Mouse (Mus musculus) layer of hippocampus, postnatal 10 days (tissue): ENCODE measurements at regions not wholly inside any gene's neighbourhood (a gene's known extent, or its start where the extent isn't known, plus 50 kb on each side); places are given as distances from the start of the nearest gene placed in this dataset.

Experiments
- DNase-seq, 2 experiments: peaks; one replicate each; pipeline ENCODE4 v3.0.0; 2021; ENCODE audit warnings: low spot score in 2 of 2

DNA sequence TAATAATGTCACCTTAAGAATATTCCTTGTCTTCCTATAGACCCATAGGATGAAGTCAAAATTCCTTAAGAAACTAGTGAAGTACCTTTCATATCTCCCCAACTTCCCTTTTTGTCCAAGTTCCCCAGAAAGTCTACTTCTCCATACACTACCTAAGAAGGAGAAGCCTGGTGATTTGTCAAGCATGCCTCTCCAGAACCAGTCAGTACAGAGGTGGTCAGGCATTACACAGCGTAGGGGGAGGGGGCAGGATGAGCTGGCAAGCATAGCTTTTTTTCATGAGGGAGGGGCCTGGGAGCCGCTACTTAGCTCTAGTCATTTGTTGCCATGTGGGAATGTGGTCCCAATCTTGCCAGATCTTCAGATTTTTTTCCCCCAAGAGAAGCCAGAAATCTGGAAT lies 54.0 kb upstream of the Satb2 start:
- no peak for DNase-seq

DNA sequence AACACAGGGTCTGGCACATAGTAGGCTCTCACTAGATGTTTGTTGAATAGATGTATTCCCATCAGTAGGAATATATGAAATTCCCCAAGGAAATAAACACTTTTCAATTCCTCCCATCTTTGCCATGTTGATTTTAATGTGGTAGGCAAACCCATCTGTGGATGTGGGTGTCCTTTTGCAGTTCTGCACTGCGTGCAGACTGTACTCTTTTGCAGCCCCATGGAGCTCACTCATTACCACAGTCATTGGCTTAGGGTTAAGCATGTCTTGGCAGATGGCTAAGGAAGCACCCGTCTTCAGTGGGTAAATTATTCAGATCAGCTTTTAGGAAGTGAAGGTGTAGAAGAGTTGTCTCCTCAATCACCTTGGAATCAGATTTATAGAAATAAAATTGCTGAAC lies 54.8 kb upstream of the Satb2 start:
- no peak for DNase-seq

DNA sequence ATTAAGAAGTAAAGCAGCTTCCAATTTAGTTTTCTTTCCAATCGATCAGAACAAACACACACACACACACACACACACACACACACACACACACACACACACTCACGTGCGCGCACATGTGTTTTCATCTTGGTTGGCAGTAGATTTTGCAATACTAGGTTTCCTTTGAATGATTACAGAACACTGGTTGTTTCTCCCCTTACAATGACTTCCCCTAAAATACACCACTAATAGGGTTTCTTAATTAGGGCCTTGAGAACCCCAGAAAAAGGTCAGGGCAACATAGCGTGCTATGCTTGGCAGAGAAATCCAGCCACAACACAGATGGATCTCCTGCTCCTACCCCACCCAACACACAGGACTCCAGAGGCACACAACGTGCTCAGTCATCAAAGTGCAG lies 56.0 kb upstream of the Satb2 start:
- no peak for DNase-seq

DNA sequence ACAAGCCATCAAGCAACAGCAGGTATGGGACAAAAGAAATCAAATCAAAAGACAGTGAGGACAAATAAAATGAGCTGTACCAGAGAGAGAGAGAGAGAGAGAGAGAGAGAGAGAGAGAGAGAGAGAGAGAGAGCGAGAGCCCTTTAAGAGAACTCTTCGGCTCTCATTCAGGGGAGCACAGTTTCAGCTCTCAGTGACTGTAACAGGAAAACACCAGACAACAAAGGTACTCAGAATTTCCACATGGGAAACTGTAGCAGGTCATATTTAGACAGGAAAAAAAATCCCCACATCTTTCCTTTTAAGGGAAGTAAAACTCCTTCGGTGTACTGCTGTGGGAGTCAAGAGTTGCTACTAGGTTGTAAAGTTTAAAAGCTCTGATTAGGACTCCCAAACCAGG lies 57.9 kb upstream of the Satb2 start:
- no peak for DNase-seq

DNA sequence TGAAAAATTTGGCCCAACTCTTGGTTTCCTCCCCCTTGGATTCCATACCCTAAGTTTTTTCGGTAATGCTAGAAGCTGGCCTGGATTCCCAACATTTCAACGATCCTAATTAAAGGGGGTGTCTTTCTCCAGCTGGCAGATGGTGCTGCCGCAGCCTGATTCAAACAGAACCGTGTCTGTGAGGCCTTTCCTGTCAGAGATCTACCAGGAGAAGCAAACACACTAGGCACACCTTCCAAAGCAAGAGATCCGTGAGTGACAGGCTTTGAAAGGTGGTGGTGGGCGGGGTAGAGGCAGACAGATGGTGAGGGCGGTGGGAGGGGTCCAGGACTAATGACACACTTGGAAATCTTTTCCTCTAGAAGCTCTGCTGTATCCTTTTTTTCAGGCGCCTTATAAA lies 61.8 kb upstream of the Satb2 start:
- no peak for DNase-seq

DNA sequence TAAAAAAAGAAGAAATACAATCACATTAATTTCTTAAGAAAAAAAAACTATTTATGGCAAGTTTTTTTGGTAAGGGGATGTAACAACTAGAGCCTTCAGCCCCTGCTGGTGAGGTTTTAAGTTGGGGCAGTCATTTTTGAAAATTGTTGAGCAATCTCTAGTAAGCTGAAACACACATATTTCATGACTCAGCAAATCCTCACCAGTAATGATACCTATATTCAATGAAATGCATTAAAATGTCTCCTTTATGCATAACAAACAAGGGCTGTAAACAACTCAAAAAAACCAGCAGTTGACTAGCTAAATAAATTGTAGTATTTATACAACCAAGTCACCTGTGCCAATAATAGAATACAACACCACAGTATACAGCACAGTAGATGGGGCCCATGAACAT lies 63.1 kb upstream of the Satb2 start:
- DNase-seq: no peak

DNA sequence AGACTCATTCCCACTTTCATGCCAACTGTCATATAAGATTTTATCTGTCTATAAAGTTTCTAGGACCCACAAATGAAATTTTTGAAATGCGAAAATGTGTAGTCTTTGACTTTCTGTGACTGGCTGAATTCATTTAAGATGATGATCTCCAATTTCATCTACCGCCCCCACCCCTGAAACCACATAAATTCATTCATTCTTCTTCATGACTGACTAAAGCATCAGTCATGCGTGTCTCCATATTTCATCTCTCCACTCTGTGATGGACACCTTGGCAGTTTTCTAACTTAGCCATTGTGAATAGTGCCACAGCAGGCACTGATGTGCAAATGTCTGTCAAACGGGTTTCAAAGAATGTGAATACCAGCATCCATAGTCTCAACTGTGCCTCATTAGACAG lies 75.4 kb upstream of the Satb2 start:
- no peak for DNase-seq

DNA sequence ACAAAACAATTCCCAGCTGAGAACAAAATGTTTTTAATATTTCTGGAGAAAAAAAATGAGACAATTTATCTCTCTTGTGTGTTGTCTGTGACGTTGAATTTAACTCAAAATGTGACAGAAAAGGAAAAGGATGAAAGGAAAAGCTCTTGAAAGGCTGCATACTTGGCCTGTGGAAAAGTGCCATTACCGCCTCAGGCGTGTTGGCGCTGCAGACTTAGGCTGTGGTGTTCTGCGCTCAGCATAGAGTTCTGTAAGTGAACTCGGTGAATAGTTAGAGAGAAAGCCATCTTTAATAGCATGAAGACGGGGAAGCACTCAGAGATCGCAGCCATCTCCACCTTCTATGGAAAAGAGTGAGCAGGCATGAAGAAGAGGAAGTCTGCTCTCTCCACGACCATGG lies 77.5 kb upstream of the Satb2 start:
- DNase-seq: no peak

DNA sequence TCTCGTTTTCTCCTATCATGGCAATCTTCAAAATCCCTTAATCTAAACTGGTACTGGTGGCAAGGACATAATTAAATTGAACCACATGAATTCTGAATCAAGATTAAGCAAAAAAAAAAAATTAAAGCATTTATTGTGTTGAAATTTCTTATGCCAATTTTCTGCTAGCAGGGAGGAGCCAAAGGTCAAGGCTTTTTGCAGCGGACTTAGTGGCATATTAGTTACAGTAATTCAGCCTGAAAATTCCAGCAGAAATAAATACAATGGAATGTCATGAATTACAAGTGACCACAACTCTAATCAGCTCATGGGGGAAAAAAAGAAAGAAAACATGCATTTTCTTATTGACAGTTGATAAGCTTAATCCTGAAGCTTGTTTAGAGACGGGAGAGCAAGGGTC lies 80.8 kb upstream of the Satb2 start:
- DNase-seq: no peak

DNA sequence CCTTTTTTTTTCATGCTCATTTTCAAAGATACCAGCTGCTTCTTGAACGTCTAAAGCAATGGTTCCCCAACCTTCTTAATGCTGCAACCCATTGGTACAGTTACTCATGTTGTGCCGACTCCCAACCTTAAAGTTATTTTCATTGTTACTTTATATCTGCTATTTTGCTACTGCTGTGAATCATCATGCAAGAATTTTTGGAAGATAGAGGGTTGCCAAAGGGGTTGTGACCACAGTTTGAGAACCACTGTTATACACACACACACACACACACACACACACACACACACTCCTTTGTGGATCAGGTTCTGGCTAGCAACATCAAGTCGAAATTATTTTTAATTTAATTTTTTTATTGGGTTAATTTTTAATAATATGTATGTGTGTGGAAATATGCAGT lies 96.8 kb upstream of the Satb2 start:
- DNase-seq: no peak

DNA sequence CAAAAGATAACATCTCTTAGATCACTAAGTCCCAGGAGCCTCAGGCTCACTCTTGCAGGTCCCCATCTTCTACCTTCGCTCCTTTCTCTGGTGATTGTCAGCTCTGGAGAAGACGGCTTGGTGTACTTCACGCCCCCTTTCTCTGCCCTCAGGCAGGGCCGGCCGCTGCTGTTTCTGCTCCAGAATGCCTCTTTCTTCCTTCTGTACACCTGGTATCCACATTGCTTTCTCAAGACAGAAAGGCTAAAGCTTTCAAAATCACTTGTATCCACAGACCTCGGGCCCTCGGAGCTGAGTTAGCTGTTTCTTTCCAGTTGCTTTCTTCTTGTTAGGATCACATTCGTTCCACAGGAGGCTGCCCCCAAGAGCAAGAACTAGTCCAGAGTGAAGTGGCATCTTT lies 98.2 kb upstream of the Satb2 start:
- no peak for DNase-seq

DNA sequence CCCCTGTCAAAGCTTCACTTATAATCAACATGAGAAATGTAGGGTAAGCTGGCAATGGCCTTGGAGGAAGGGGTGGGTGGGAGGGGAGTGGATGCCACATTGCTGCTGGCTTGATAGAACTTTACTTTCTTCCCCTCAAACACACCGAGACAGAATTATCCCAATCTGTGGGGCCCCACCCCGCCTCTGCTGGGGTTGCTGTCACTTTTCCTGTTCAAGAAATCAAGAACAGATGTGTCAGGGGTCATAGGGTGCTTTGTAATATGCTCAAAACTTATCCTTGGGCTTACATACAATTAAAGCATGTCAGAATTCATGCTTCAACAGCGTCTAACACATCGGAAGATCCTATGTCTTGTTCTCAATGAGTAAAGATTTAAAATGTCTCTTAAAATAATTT lies 101.9 kb upstream of the Satb2 start:
- DNase-seq: no peak

DNA sequence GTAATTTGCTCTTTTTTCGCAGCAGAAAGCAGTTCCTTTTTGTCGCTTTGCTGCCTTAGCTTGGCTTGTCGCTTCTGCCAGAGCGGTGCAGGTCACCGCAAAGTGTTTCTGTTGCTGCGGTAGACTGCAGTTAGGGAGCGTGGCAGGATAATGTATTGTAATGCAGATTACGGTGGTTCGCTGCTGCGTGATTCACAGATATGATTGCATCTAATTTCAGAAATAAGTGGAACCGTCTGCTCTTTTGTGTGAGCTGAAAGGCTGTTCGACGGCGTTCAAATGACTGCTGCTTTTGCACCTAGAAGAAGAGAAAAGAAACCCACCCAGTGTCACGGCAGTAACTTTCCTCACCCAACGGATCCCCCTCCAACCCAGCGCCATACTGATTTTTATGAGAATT lies 104.7 kb upstream of the Satb2 start:
- no peak for DNase-seq

DNA sequence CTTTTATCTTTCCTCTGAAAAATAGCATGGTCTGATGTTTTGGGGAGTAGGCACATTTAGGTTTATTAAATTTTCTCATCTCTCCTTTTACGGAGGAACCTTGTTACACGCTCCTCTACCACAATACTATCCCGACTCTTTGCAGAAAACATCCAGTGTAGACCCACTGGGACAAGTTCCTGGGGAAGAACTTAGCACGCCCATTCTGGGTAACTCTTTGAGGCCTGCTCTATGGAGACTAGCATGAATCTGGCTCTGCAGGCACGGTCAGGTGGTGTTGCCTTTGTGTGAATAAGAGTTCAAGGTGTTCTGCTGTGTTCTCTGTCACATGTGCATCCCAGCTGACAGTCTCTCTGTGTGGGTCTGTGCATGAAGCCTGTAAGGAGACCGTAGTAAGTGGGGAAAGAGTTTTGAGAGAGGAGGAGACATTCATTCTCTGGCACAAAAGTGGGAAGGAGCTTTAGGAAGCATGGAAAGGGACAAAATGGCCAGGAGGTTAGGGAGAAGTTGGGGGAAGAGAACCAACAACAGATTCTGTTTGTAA lies 105.2 kb upstream of the Satb2 start:
- DNase-seq: no peak

DNA sequence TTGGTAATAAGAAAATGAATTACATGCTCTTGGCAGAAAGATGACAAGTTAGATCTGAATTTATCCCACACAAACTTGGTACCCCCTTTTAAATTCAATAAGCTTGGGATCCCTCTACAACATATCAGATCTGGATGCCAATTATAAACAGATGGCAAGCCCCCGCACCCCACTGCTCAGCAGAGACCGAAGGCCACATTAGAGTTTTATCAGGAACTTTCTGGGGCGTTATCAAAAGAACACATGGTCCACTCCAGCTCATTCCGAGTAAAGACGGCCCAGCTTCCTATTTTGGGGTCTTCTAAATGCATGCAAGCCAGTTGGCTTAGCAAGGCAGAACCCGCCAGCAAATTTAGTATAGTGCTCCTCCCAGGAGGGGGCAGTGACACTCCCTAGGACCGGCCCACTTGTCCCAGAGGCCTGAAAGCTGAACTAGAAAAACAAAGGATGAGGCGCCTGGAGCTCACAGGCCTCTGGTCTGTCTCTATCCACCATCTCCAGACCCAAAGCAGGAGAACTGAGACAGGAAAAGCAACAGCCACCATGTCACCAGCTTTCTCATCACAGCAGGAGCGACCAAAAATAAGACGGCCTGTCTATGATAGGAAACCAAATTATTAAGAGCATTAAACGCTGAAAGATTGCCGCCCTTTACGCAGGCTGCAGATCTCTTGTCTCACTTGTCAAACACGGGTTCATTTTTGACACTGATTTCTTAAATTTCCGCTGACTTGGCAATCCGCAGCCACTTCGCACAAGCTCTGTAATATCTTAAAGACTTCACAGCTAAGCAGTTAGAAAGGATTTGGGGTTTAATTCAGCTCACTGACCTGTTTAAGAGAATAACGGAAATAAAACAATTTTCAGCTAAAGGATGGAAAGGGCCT lies 117.2 kb upstream of the Satb2 start:
- DNase-seq: peak; percentile 14 to 27

DNA sequence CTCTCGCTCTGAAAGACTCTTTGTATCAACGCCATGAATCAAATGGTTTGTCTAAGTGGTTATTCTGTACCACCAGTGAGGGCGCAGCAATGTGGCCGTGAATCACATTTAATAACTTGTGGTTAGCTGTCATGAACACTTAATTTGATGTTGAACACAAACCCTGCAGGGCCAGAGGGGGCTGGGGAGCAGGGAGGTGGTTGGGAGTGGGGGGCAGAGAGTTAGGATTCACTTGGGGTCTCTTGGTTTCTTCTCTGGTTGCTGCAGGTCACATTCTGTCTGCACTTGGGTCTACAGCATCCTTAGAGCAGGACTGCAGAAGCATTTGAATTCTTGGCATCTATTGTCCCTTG lies 117.8 kb upstream of the Satb2 start:
- no peak for DNase-seq

DNA sequence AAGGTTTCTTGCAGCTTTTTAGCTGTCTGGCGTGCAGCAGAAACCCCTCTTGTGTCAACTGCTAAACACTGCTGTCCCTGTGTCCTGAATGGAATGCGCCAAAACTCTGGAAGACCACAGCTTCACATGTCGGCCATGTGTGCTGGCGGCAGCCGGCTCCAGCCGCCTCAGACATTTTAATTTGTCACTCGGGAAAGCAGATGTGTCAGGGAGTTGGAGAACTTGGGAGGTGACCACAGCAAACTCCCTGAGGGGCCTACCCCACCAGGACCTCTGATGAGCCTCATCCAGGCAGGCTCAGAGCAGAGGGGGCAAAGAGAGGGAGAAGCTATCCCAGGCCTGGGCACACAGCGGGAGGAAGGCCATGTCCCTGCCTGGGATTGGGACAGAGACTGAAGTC lies 118.3 kb upstream of the Satb2 start:
- DNase-seq: no peak

DNA sequence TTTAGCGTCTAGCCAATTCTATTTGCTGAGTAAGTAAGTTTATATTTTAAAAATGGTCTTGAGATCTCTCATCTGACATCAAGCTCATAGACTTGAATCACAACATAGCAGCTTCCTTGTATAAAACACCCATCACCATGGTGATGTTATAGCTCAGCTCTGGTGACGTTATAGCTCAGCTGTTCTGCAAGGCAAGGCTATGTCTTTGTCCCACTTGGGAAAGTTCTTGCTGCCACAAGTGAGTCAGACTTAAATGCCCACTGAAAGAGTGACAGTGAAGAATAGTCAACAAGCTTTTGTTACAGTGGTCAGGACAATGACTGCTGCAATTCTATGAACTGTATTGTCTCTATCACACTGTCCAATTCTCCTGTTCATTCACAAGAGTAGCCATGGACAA lies 122.2 kb upstream of the Satb2 start:
- DNase-seq: no peak

DNA sequence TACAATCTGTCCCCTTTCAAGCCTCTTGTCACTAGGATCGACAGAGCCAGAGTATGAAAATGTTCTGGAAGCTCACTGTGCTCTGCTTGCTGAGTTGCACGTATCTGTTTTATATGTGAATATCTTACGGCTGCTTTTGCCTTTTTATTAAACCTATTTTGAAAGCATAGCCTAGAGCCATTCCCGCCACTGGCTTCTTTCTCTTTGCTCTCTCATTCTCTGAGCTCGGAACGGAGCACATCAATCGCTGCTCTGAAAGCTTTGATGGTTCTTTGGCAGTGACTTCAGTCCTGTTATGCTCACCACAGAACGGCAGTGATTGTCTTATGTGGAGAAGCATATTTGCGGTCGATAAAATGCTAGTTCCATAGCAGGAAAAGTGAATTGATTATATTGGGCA lies 128.9 kb upstream of the Satb2 start:
- DNase-seq: no peak

DNA sequence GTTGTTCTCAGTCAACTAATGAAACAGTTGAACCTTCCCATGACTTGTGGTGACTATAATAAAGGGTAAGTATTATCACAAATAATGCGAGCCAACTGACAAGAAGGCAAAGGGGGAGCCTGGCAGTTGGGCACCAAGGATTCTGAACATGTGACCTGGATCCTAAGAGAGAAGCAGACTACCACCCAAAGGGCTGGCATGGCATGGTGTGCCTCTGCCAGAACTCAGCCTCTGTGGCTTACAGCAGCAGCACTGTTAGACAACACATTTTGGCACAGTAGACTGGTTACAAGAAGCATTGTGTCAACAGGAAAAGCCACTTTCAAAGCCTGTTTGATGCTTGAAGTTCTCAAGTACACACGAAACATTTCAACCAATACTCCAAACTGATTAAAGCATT lies 142.2 kb upstream of the Satb2 start:
- DNase-seq: peak in 1 of 2 experiments; percentile 9

DNA sequence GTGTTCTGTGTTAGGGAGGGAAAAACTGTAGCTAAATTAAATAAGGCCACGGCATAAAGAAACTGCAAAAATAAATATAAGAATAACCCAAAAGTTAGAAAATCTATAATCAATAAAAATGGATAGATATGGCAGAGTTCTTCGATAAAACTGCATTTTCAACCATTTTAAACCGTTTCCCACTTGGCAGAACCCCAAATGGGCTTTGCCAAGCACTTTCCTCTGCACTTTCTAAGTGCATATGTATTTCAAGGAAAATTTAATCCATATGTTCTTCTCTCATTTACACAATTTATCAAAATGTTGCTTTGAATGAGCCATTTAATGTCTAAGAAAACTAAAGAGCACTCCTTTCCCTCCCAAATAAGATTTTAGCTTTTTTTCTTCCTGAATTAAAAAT lies 165.7 kb upstream of the Satb2 start:
- DNase-seq: no peak

DNA sequence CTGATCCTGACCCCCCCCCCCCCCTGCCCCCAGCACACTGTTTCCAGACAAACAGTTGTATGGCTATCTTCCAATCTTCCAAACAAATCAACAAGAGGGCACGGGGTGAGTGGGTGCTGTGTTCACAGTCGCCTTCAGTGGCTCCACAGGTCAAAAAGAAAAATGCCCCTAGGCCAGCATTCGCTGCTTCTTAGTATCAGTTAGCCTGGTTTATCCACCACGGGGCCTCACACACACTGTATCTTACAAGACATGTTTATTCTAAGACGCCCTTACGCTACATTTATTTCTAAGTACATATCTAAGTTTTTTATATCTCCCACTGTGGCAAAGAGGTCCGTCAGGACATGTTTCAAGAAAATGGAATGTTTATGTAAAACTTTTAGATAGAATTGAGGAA lies 177.4 kb upstream of the Satb2 start:
- no peak for DNase-seq

DNA sequence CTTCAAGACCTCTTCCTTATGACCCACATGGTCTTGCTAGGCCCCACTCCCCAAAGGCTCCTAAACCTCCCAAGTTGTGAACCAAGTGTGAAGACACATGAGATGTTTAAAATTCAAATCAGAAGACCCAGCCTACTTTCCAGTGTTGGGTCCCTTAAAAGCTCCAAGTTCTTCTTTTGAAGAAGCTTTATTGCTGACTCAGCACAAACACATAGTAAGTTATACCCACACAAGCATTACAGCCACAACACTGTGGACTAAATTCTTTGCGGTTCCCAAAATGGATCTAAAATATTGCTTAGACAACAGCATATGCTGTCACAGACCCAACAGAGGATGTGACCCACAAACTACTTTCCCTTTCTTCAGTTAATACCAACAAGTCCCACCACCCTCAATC lies 186.0 kb upstream of the Satb2 start:
- no peak for DNase-seq
